Mouse (Mus musculus): Measurements from ENCODE around the gene Hfm1.

The Hfm1 gene

GRCm38 (mm10) chr5:106925488-106926368, at the start of gene Hfm1:
TSS of gene Hfm1 (minus strand) at chr5:106926321.
- DNase-seq (ENCODE audit: low spot score in 2 of 2): peak; percentile 56 to 57

DNA sequence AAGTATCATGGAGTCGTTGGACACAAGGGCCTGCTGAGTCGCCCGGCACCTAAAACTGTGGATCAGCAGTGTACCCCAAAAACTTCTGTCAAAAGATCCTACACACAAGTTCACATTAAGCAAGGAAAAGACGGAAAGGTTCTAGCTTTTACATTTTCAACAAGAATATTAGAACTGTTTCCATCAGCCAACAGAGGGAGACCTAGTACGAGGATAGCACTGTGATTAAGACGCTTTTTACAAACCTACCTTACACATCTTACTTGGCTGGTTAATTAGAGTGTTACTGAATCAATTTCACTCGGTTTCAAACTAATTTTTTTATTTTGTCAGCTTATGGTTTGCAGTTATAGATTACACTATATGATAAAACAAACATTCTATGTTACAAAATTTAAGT, 47.8 kb upstream of the Hfm1 start:
- DNase-seq (ENCODE audit: low spot score in 2 of 2): no peak

DNA sequence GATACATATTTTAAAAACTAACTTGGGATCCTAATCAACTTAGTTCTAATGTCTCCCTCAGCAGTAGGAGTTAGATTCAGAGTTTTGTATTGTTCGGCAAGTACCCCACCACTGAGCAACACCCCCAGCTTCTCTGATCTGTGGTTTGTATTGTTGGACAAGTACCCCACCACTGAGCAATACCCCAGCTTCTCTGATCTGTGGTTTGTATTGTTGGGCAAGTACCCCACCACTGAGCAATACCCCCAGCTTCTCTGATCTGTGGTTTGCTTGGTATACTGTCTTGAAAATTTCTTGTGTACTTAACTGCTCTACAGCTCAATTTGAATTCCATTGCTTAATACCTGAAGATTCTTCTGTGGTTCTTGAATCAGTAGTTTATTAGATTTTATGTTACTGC, 41.5 kb upstream of the Hfm1 start:
- DNase-seq (ENCODE audit: low spot score in 2 of 2): no peak

- DNase-seq (ENCODE audit: low spot score in 2 of 2): no peak
Measured at GRCm38 (mm10) chr5:106966443-106966842, 40.3 kb upstream of the Hfm1 start.

DNA sequence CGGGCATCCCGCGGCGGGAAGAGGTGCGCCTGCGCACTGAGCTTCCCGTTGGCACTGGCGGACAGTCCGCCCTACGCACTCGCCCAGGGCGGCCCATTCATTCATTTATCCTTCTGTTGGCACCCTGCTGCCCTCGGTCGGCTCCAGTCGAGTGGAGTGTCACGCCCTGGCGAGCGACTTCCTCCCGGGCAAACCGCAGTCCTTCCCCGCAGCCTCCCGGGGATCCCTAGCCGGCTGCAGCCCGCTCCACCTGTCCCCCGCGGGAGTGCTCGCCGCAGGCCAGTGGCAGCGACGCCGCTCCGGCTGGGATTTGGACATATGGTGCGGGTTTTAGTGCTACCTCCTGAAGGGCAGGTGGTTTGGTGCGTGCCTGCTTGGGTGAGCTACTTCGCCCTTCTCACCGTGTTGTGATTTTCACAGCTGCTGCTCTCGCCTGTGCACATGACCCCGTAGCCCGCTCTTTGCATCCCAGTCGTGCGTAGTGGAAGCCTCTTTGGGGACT, 38.4 kb upstream of the Hfm1 start:
- DNase-seq (ENCODE audit: low spot score in 2 of 2): no peak

GRCm38 (mm10) chr5:106963584-106964512, 37.7 kb upstream of the Hfm1 start, which contains the start of gene Cdc7:
TSS of gene Cdc7 (plus strand) at chr5:106964322.
- peak; percentile 82 to 86 for DNase-seq (ENCODE audit: low spot score in 2 of 2)

DNA sequence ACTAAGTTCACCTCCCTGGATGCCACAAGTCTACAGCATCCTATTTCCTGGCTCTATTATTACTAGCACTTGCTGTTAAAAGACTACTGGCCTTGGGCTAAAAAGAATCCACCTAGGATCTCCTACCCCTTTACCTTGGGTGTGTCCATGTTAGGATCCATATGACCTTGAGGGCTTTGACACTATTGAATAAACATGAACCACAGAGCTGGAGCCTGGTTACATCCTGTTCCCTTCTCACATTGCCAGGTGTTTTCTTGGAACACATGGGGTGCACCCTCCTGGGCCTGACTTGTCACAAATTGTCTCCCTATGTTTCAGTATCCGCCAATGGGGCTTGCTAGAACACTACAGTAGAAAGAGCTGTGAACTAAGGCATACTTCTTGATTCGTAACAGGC, 34.3 kb upstream of the Hfm1 start:
- no peak for DNase-seq (ENCODE audit: low spot score in 2 of 2)

DNA sequence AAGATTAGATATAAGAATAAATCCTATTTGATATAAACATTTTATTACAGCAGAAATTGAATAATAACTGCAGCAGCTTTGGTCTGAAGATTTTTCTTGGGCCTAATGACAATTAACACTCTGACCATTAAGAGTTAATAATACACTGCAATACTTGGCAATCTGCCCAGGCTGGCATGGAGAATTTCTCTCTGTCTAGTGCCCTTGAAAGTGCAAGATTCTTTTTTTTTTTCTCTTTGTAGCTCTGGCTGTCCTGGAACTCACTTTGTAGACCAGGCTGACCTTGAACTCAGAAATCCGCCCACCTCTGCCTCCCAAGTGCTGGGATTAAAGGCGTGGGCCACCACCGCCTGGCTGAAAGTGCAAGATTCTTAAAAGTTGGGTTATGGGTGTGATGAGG, 32.9 kb upstream of the Hfm1 start:
- DNase-seq (ENCODE audit: low spot score in 2 of 2): no peak

DNA sequence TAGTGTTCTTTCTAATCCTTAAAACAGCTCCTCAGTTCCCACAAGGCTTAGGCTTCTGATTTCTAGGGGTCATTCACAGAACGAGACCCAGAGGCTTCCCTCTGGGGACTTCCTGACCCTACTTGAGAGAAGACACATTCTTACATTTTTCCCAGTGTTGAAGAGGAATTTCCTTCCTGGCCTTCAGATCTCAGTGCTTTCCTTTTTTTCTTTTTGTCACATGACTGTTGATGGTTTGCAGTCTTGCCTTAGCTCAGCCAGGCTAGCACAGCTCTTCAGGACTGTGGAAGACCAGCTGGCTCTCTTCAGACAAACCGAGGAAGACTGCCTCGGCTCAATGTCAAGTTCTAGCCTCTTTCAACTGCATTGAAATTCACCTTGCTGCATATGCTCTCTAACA, 30.3 kb upstream of the Hfm1 start:
- DNase-seq (ENCODE audit: low spot score in 2 of 2): no peak

- DNase-seq (ENCODE audit: low spot score in 2 of 2): no peak
Measured at GRCm38 (mm10) chr5:106948683-106949082, 22.6 kb upstream of the Hfm1 start.

DNA sequence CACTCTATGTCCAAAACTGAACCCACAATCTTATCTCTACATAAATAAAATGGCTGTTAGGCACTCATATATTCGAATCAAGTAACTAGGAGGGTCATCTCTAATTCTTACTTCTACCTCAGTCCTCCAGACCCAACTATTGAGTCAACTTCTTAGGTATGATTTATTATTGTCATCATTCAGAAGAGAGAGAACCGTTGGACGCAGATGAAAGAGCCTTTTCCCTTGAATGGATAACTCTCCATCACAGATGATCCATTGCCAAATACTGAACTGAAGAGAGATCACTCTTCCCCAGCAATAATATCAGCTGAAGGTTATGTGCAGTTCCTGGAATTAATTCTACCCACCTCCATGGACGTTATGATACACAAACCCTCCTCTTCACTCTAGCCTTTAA, 20.2 kb upstream of the Hfm1 start:
- no peak for DNase-seq (ENCODE audit: low spot score in 2 of 2)

DNA sequence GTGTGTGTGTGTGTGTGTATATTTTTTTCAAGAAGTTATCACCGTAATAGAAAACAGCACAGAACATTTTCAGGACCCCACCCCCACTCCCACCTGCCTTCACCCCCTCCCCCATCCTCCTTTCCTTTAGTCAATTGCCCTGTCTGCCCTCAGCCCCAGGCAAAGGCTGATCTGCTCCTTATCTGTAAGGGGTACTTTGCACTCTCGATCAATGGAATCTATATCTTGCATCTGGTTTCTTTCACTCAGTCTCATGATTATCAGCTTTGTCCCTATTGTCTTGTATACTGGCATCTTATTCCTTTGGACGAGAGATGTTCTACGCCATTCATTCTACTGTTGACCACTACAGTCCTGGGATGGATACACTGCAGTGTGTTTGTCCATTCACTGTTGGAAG, 1.9 kb upstream of the Hfm1 start:
- no peak for DNase-seq (ENCODE audit: low spot score in 2 of 2)

DNA sequence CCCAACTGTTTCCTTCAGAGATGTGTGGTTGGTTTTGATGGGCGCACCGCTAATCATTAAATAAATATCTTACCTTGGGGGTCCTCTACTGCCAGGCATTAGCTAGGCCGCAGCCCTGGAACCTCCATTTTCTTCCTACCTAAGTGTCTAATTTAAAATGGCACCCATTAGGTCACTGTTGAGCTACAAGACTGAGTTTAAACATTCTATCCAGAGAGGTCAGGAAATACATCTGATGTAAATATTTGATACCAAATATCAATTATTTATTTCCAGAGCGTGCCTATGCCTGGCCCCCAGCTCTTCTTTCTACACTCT, 207 bp upstream of the Hfm1 start:
- DNase-seq (ENCODE audit: low spot score in 2 of 2): no peak

DNA sequence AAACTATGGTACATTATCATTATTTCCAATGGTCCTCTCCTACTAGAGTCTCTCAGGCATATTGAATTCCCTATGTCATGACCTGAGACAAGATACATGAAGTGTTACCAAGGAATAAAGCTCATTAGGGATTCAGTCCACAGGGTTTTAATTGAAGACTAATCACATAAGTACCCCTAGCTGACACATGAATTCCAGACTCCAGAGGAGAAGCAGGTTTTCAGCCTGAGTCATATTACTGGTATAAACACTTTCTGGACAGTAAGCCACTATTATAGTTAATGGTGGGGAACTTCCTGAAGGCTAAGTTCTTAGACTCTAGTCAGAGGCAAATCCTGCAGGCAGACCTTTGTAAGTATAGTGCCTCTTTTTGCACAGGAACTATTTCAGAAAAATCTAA, 6.8 kb downstream of the Hfm1 start:
- no peak for DNase-seq (ENCODE audit: low spot score in 2 of 2)

DNA sequence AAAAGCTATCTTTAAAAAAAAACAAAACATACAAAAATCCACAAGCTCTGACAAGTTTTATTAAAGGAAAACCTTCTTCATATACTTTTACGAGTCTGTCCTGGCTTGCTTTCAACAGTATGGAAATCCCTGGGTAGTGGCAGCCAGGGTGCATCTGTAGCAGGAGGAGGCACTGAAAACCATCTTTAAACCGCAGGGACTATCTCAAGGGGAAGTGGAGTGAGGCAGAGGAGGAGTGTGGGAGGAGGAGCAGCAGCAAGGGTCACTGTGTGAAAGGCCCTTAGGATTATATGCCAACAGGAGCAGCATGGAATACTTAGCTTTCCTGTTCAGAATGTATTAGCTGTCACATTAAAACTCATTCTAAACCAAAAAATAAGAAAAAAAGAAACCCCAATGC, 29.2 kb downstream of the Hfm1 start:
- DNase-seq (ENCODE audit: low spot score in 2 of 2): no peak

GRCm38 (mm10) chr5:106891773-106892172, 34.3 kb downstream of the Hfm1 start:
- peak in 1 of 2 experiments; percentile 2 for DNase-seq (ENCODE audit: low spot score in 2 of 2)

DNA sequence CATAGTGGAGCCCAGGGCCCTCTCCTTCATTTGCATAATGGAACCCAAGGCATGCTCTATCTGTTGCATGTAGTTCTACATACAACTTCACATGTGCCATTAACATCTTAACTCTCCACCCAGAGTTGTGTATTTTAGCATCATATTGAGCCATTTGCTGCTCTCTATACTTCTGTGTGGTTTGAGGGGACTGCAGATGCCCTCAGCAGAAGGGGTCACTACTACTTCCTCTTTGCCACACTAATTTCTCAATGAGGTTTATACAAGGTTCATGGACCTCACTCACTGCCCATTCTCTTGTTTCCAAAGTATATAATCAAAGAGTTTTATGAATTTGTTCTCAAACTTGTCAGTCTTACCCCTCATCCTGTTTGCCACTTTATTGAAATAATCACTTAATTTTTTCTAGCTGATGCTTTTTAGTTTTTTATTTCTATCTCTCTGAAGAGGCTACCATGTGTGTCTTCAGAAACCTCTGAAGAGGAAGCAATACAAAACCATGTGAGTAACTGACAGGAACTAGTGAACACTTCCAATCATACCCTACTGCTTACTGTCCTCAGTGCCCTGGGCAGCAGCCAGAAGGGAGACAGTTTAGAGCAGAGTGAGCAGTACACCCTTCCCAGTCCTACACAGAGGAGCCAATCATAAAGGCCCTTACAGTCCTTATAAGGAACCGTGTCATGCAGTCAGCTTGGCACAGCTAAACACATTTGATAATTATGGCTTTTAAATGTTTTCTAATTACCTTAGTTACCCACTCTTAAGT, 38.6 kb downstream of the Hfm1 start:
- no peak for DNase-seq (ENCODE audit: low spot score in 2 of 2)

DNA sequence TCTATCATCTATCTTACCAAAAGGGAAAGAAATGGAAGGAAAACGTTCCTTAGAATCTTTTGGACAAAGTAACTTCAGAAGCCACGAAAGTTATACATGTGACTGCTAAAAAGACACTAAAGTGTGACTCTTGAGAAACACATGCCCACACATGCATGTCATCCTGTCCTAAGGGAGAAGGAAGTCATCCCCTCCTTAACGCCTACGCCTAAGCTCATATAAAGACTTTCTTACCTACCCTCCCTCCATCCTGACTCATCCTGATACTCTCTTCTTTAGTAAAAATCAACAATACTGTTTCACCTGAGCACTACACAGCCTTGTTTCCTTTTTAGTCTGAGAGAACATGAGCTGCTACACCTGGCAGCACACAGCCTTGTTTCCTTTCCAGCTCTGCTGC, 40.6 kb downstream of the Hfm1 start:
- no peak for DNase-seq (ENCODE audit: low spot score in 2 of 2)

- DNase-seq (ENCODE audit: low spot score in 2 of 2): no peak
Measured at GRCm38 (mm10) chr5:106876438-106876837, 49.7 kb downstream of the Hfm1 start.

- peak; percentile 21 to 34 for DNase-seq (ENCODE audit: low spot score in 2 of 2)
Measured at GRCm38 (mm10) chr5:106860415-106860814, 65.7 kb downstream of the Hfm1 start.

DNA sequence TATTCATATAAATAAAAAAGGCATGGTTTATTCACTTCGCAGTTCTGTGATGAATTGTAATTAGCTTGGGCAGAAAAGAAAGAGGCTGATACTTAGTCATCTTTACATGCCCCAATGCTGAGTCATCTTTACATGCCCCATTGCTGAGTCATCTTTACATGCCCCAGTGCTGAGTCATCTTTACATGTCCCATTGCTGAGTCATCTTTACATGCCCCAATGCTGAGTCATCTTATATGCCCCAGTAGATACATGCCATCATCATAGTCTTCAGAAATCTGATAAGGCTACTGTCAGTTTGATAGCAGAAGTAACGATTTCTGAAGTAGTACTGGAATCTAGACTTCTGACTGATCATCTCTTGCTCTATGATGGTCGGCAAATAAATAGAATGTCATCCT, 72.8 kb downstream of the Hfm1 start:
- no peak for DNase-seq (ENCODE audit: low spot score in 2 of 2)

DNA sequence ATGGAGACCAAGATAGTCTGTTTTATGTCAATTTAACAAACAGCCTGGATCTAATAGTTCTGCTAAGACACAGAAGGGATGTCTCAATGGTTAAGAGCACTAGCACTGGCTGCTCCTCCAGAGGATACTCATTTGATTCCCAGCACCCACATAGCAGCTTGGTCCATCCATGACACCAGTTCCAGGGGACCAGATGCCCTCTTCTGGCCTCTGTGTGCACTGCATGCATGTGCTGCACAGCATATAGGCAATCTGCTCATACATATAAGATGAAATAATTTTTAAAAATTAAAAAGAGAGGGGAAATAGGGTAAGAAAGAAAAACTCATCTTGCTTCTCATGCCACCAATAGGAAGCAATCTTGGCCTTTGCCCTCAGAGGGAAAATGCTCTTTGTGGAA, 79.1 kb downstream of the Hfm1 start:
- DNase-seq (ENCODE audit: low spot score in 2 of 2): no peak
